Mouse (Mus musculus) adrenal gland, adult 8-10 months (tissue): ENCODE measurements around the gene Trmo. TPM values are rescaled to one million over a fixed set of nuclear protein-coding genes. Genes with fewer than 3 reads are reported as not detected.

ENCODE experiments used
- DNase-seq: peaks from one replicate; pipeline ENCODE4 v3.0.0; 2022
- total RNA-seq, 4 experiments: library from RNA; stranded (reverse); gene quantifications; 2 replicates each; pipeline ENCODE4 v1.2.4; 2022

Gene Trmo
- total RNA-seq, 4 experiments from 2014 or later: 5.6 to 7.8 (median 6.7) TPM

- no peak for DNase-seq
Observed at GRCm38 (mm10) chr4:46339026-46339425, 50.2 kb downstream of the Trmo start.

GRCm38 (mm10) chr4:46337990-46338389 is 51.2 kb downstream of the Trmo start:
- no peak for DNase-seq

- no peak for DNase-seq
Observed at GRCm38 (mm10) chr4:46335846-46336245, 53.4 kb downstream of the Trmo start.

- no peak for DNase-seq
Observed at GRCm38 (mm10) chr4:46328906-46329305, 60.3 kb downstream of the Trmo start.

Other genes with a start within 250 kb of the Trmo start
- 10 to 100 TPM; 15.6 to 30.6 (median 28.9) TPM for gene Xpa, start 193.1 kb downstream of the Trmo start, total RNA-seq
- not detected for gene Foxe1, start 45.8 kb downstream of the Trmo start, total RNA-seq
- under 1 TPM in 1 of 4 experiments, not detected in 3; 0.11 TPM for gene Hemgn, start 24.1 kb upstream of the Trmo start, total RNA-seq
- 100 to 1,000 TPM; 104 to 129 (median 117) TPM for gene Anp32b, start 61.5 kb upstream of the Trmo start, total RNA-seq
- gene Nans, start 99.8 kb upstream of the Trmo start, total RNA-seq: 10 to 100 TPM; 35.0 to 43.4 (median 38.6) TPM
- gene Trim14, start 146.7 kb upstream of the Trmo start, total RNA-seq: 10 to 100 TPM in 2 of 4 experiments, 1 to 10 TPM in 2; 5.1 to 12.2 (median 8.2) TPM
- 1 to 10 TPM; 2.7 to 6.3 (median 5.1) TPM for gene Coro2a, start 212.8 kb upstream of the Trmo start, total RNA-seq